Mouse (Mus musculus) left cerebral cortex, adult 18-20 months (tissue): Measurements from ENCODE around the gene Cpox. TPM values are rescaled to one million over a fixed set of nuclear protein-coding genes. Genes with fewer than 3 reads are reported as not detected.
A peak's percentile ranks its signal among the peaks of the same experiment; 100 is the strongest.

Experiments
- DNase-seq, 2 experiments: peaks; one replicate each; pipeline ENCODE4 v3.0.0; 2021 to 2022; ENCODE audit warnings: low spot score in 2 of 2, mixed read lengths in 1 of 2
- total RNA-seq, 2 experiments: library from RNA; stranded (reverse); gene quantifications; 2 replicates each; pipeline ENCODE4 v1.2.3; 2021

The Cpox gene
- total RNA-seq, 2 experiments from 2014 or later, result 38.9 to 40.6 TPM

DNA sequence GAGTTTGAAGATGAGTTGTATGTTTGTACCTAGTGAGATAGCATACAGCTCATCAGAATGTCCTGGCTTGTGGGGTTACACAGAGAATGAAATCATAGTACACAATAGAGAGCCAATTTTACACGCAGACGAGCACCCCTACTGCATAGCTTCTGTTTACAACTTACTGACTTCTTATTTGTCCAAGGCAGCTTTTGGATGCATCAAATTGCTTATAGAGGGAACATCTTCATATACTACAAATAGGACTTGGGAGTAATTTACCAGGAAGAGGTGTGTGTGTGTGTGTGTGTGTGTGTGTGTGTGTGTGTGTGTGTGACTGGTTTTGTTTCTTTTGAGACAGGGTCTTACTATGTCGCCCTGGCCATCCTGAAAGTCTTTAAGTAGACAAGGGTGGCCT, 1.5 kb upstream of the Cpox start:
- no peak for DNase-seq

DNA sequence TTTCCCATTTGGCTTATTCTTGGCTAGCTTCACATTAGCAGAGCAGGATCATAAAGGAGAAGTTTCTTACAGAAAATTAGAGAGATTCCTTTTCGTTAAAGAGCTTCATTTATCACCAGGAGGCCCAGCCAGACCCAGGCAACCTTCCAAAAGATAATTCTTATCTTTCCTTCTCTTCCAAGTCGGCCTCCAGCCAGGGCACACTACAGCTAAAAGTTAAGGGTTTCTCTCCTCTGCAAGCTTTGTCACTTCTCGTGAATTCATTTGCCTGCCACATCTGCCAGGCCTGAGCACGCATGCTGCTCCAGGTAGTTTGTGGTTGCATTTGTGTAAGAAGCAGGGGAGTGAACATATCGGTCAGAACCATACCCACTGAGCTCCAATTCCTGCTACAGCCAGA, 828 bp upstream of the Cpox start:
- DNase-seq, result no peak

DNA sequence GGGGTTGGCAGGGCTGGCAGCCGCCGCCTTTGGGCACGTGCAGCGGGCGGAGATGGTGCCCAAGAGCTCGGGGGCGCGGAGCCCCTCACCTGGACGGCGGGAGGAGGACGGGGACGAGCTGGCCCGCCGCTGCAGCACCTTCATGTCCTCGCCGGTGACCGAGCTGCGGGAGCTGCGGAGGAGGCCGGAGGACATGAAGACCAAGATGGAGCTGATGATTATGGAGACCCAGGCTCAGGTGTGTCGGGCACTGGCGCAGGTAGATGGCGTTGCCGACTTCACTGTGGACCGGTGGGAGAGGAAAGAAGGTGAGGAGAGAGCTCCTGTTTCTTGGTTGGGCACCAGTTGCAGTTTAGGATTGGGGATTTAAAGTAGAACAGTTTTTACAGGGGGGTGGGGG, 551 bp downstream of the Cpox start:
- no peak for DNase-seq

DNA sequence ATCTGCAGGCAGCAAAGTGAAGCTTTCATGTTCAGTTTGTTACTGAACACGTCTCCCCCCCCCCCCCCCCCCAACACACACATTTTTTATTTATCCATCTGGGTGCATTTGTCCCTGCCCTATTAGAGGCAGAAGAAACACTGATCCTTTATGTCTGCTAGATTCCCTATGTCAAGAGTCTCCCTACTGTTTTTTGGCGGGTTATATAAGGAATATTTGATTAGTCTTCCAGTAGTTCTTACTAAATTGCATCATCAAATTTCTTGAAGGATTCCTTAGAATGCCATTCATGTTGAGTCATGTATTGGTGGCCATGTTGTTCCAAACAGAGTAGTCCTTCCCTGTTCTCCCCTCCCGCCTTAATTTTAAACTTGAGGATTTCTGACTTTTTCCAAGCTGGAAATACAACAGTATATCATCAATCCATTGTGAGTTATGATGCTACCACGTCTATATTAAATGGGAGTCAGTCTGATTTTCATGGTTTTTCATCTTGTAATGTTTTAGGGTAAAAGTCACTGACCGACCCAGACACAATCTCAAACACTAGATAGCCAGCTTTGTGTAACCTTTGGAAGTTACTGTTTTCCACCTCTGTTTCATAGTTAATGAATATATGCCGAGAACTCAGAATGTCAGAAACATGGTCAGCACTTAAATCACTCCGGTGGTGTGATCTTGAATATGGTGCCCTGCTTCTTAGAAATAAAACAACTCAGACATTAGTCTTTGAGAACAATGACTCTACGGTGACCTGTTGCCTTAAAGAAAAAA, 1.3 kb downstream of the Cpox start:
- no peak for DNase-seq

DNA sequence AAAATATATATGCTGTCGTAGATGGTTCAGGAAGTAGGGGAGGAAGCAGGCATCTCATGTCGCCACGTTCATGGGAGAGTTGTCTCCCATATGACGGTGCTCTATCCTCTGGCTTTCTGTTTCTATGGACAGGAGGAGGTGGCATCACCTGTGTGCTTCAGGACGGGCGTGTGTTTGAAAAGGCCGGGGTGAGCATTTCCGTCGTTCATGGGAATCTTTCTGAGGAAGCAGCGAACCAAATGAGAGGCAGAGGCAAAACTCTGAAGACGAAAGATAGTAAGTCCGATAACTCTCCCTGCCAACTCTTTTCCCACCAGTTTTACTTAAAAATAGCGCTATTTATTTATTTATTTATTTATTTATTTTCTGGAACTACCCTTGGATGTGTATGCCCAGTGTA, 2.3 kb downstream of the Cpox start:
- no peak for DNase-seq

DNA sequence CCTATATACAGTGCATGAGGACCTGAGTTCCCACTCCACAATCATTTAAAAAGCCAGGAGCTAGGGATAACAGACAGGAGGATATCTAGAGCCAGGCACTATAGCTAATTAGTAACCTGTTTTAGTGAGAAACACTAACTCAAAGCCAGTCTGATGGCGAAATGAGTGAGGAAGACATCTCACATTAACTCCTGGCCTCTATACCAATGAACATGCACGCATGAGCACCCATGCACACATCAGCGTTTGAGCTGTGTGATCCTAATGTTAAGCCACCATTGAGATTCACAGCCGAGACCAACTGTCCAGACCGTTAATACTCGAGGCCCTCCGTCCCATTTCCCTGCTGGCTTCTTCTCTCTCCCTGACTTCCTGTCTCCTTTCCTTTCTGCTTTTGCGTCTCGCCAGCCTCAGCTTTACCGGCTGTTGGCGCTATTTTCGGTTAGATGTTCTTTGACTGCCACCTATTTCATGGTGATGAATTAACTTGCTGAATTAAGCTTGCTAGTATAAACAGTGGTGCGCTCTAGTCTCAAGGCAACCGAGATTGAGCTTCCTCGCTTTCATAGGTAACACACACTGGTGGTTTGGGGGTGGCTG, 3.8 kb downstream of the Cpox start:
- no peak for DNase-seq

DNA sequence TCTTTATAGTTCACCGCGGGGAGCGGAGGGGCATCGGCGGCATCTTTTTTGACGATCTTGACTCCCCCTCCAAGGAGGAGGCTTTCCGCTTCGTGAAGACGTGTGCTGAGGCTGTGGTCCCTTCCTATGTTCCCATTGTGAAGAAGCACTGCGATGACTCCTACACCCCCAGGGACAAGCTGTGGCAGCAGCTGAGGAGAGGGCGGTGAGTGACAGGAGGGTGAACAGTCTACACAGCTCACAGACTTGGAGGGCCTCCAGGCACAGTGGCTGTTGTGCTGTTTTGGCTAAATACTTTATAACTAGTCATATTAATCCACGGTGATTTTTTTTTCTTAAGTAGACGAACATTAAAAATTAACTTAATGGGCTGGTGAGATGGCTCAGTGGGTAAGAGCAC, 5.2 kb downstream of the Cpox start:
- peak in 1 of 2 experiments; percentile 37 for DNase-seq

DNA sequence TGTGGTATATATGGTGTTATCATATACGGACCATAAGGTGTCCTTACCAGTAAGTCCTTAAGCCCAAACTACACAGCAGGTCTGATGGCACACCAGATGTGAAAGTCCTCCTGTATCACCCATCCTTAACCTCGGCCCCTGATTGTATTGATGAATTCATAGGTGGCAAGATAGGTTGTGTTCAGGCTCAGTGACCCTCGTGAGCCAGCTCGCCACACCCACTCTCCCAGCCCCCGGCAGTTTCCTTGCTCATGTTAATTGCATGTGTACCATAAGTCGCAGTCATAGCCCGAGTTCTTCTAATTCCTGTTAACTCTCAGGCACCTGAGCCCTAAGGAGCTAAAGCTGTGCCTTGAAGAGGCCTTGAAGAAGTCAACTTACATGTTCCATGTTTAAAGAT, 6.1 kb downstream of the Cpox start:
- DNase-seq, result no peak

DNA sequence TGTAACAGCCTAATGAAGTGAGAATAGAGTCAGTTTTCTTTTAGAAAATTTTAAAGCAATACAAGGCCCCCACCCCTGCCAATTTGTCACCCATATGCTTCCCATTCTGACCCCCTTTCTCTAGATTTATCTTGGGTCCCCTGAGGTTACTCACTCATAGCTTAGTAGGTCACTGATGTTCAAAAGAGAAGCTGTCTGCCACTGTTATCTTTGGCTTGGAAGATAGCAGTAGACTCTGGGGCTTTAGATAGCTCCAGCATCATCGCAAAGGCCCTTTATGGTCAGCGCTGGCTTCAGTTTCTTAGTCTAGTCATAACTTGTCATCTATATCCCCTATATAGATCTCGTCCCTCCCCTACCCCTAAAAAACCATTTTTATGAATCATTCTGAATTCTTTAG, 6.5 kb downstream of the Cpox start:
- no peak for DNase-seq

DNA sequence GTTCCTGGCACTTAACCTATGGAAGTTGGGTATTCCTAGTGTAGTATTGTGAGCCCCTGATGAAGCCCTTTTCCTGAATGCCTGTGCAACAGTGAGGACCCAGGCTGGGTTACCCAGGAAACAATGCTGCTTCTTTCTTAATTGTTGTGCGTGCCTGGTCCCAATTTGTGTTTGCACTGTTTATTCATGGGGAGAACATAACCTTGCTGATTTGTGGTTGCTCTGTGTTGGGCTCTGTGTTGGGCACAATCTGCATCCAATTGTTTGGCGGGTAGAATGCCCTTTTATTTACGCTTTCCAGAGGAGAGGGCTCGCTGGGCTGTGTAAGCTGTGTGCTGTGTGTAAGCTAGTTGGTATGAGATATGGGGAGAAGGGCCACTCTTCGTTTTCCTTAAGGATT, 7.4 kb downstream of the Cpox start:
- no peak for DNase-seq

DNA sequence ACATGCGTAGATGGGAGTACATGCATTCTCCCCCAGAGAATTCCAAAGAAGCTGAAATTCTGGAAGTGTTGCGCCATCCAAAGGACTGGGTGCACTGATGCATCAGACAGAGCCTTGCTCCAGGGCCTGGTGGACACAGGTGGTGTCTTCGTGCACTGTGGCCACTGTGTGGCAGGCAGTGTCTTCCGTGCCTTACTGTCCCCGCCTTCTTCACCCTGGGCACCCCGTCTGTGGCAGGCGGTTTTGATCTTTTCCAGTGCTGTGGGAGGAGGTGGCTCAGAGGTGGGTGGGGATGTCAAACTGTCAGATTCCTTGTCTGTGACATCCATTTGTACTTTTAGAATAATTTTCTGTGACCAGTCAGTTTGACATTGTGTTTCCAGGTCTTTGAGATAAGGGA, 8.6 kb downstream of the Cpox start:
- DNase-seq, result no peak

DNA sequence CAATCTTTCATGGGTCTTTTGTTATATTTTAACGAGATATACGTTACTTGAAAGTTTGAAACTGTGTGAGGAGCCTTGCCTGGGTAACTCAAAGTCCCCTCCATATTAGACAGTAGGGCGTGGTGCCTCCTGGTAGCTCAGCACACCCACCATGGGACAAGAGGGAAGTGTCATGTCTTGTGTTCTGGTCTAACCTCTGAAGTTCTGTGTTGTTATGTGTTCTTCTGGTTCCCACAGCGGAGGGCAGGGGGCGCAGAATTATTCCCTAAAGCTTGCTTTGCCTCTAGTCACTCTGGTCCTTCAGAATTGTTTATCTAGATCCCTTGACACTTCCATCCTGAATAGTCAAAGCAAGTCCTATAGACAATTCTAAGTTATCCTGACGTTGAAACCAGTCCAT, 12.0 kb downstream of the Cpox start:
- no peak for DNase-seq

DNA sequence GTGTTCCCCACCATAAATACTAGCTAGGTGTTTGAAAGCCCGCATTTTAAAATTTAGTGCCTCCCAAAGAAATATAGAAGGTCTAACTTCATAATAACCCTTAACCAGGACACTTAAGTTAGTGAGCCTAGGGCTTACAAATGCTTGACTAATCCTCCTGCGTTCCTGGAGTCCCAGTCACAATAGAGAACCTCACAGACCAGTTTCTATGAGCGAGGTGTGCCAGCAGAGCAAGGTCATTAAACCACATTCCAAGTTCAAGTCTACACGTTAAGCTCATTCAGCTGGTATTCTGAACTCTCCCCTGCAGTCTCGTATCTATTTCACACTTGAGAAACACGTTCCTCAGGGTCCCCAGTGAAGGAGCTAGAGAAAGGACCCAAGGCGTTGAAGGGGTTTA, 12.8 kb downstream of the Cpox start:
- DNase-seq, result no peak

DNA sequence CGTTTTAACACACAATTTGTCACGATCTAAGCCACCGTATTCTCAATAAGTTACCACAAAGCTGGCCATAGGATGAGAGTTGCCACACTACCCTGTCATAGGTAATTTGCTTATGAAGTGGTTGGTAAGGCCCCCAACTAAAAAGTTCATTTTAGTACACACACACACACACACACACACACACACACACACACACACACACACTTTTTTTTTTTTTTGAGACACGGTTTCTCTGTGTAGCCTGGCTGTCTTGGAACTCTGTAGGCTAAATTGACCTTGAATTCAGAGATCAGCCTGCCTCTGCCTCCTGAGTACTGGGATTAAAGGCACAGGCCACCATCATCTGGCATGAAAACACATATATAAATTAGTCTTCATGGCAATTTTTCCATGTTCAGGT, 13.8 kb downstream of the Cpox start:
- no peak for DNase-seq

DNA sequence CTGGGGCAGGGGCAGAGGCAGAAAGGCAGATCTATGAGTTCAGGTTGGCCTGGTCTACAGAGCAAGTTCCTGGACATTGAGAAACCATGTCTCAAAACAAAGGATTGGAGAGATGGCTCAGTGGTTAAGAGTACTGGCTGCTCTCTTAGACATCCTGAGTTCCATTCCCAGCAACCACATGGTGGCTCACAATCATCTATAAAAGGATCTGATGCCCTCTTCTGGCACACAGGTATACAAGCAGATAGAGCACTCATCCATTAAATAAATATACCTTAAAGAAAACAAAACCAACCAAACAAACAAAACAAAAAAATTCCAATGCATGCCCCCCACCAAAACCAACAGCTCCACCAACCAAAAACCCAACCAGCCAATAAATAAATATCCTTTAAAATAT, 14.4 kb downstream of the Cpox start:
- DNase-seq, result no peak

DNA sequence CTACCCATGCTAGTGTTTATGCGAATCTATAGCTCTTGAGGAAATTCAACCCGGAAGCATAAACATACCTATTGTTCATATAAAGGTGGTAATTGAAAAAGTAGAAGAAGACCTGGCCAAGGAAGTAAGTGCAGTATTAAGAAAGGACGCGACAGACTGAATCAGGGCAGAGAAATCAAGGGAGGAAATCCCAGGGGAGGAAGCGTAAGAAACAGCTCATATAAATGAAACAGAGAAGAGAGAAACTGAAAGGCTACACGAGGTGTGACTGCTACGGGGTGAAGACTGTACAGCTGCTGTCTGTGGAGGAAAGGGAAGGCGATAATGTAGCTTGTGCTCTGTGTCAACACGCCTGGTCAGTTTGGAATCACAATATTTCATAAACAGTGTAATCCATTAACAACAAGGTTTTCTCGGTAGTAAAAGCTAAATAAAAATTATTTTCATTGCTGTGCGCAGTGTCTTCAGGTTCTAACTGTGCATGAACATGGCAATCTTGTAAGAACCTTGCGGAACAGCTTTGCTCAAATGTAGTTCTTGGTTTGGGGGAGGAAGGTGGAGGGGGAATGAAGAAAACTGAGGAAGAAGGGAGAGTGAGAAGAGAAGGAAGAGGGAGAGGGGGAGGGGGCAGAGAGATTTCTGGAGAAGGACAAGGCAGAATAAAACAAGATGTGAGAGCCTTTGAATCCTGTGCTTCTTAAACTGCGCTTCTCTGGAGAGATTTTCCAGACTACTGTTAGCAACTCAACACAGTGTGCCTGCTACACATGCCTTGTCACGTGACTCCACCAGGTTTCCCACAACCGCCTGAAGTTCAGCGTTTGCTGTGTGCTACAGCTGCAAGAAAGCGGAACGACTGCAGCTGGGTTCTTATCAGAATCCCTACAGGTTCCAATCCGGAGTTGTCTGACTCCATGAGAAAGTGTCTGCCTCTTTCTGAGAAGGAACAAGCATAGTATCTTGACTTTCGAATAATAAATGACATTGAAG, 15.8 kb downstream of the Cpox start:
- no peak for DNase-seq

DNA sequence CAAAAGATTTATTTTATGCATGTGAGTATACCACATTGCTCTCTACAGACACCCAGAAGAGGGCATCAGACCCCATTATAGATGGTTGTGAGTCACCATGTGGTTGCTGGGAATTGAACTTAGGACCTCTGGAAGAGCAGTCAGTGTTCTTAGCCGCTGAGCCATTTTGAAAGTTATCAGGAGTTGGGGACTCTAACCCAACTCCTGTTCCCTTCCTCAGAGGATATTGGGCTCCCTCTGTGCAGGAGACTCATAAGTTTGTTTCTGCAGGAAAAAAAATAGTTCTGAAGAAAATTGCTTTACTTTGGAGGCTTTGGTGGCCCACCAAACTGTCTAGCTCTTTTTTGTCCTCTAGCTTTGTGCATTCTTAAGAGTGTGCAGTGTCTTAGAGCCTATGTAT, 18.4 kb downstream of the Cpox start:
- DNase-seq, result no peak

DNA sequence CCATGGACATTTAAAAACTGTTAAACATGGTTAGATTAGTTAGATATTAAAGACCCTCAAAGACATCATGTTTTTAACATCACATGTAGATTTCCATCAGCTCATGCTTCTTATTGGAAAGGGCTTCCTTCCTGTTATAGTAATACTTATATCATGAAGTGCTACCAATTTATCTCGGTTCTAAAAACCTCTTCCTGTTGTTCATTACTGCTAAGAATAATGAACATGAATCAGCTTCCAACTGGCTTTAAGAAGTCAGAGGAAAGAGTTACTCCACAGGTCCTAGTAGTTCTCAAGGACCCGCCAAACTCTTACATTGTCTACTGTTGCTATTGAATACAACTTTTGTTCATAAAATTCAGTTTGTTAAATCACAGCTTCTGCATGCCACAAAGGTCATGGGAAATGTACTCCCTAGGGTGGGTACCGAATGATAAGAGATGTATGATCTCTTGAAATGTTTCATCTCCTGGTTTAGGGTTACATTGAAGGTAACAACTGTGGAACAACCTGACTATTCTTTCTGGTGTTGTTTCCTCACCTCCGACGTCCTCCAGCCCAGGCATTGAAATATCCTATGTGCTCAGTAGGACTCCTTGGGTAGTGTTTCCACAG, 19.6 kb downstream of the Cpox start:
- no peak for DNase-seq

DNA sequence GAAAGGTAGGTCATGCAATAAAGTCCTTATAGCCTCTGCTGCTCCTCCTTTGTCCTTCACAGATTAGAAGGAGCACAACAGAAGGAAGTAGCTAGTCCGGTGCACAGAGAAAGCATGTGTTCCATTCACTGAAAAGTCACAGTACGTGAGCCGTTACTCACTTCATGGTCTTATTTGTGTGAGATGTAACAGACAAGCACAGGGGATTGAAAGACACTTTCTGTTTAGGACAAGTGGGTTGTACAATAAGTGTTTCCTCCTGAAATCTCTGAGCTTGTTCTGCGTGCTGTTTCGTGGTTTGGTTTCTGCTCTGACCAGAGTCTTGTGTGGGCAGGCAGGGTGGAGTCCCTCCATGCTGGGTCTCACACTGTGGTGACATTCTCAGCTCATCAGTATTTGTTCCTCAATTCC, 20.2 kb downstream of the Cpox start:
- DNase-seq, result no peak

DNA sequence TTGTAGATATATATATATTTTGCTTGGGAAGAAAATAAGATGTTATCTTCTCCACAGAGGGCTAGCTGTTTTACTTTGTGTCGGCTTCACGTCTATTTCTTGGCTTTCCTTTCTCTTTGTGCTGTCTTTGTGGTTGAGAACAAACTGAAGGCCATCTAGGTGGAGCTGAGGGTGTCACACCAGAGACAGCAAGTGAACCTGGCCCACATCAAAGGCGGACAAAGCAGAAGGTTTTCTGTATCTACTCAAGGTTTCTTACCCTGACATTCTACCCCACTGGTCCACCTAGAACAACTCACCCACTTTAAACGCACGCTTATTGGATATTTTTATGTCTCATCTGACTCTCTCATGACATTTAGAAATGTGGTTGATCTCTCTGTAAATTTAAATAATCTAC, 24.0 kb downstream of the Cpox start:
- no peak for DNase-seq

DNA sequence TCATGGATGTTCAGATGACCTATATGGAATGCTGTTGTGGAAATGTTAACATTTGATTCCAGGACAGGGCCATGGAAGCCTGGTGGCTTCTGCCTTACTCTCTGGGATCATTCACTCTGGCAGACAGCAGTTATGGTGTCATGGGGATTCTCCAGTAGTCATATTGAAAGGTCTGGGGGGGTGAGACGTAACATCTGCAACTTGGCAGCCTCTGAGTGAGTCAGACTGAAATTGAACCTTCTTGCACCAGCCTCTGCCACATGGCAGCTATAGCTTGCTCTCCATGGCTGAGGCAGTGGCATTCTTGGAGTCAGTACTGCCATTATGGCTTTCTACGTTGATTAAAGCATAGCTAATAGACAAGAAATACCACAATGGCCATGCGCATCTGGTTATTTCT, 26.7 kb downstream of the Cpox start:
- no peak for DNase-seq

DNA sequence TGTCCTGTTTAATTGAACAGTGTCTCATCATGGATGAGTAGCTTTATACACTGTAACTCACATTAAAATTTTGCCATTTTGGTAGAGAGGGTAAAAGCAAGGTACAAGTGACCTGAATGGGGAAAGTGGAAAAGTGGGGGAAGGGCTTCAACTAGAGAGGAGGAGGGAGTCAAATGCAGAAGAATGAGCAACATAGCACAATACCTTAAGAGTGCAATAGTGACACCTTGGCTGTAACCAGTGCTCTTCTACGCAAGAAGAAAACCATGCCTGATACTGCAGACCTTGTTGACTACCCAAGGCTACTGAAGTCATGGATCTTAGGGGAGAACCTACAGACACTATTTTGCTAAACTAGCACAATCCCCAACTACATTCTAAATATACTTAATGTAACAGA, 27.2 kb downstream of the Cpox start:
- DNase-seq, result no peak
